Mouse (Mus musculus) liver, embryonic 15.5 days (tissue): ENCODE results near the gene Tmem190. TPM values are rescaled to one million over a fixed set of nuclear protein-coding genes. Genes with fewer than 3 reads are reported as not detected.
"Not testable (repeated sequence)": the region's sequence is repeated elsewhere in the genome, so short reads cannot be mapped to it uniquely, and the experiment has no call there.

ENCODE experiments used
- ATAC-seq: fragments of 200-750 bp; cut with Nextera tagmentation; 2 replicates; pipeline ENCODE4 v1.8.0; 2017; ENCODE audit warnings: moderate number of reproducible peaks, mild to moderate bottlenecking, moderate library complexity; ENCODE audit not compliant: insufficient read depth
- H3K27ac ChIP-seq: fragments of 300-500 bp; sonication (generic); replicated peaks from 2 replicates; pipeline ENCODE4 v1.5.1; 2015; ENCODE audit warnings: mild to moderate bottlenecking, inconsistent platforms
- H3K27me3 ChIP-seq: fragments of 300-500 bp; sonication (generic); 2 replicates; pipeline ENCODE4 v1.6.1; 2015; ENCODE audit warnings: mild to moderate bottlenecking, inconsistent platforms
- H3K36me3 ChIP-seq: fragments of 300-500 bp; sonication (generic); replicated peaks from 2 replicates; pipeline ENCODE4 v1.6.1; 2015; ENCODE audit warnings: moderate library complexity, mild to moderate bottlenecking, inconsistent platforms
- H3K4me1 ChIP-seq: fragments of 300-500 bp; sonication (generic); replicated peaks from 2 replicates; pipeline ENCODE4 v1.6.1; 2015; ENCODE audit warnings: inconsistent platforms
- H3K4me2 ChIP-seq: fragments of 300-500 bp; sonication (generic); 2 replicates; pipeline ENCODE4 v1.6.1; 2015; ENCODE audit warnings: moderate library complexity, mild to moderate bottlenecking, inconsistent platforms
- H3K4me3 ChIP-seq: fragments of 300-500 bp; sonication (generic); replicated peaks from 2 replicates; pipeline ENCODE4 v1.5.1; 2015; ENCODE audit warnings: mild to moderate bottlenecking, inconsistent platforms
- H3K9ac ChIP-seq: fragments of 300-500 bp; sonication (generic); 2 replicates; pipeline ENCODE4 v1.6.1; 2015; ENCODE audit warnings: moderate library complexity, mild to moderate bottlenecking, inconsistent platforms
- H3K9me3 ChIP-seq: fragments of 300-500 bp; sonication (generic); replicated peaks from 2 replicates; pipeline ENCODE4 v1.6.1; 2016; ENCODE audit warnings: inconsistent platforms
- WGBS: fragments of 180-500 bp; shearing (Covaris S2); methylation state at CpG from one replicate; pipeline ENCODE4 v1.1.7; 2015; ENCODE audit warnings: mixed read lengths; ENCODE audit not compliant: insufficient replicate concordance; 5-methylcytosine and 5-hydroxymethylcytosine counted together
- polyA plus RNA-seq: library from polyadenylated mRNA; unstranded; fragments of >200 nt; fragmentation: Nextera tagmentation; extraction: Ambion mirVana; gene quantifications from 2 replicates; pipeline ENCODE4 v1.2.1, GENCODE M21; 2015

Tmem190 gene
- polyA plus RNA-seq, 1 experiment from 2014 or later, result 0.21 TPM

- under 1% methylated on average over 31 of the region's 31 CpGs for WGBS
Observed at GRCm38 (mm10) chr7:4793248-4793647, 10.5 kb downstream of the Tmem190 start.

GRCm38 (mm10) chr7:4793674-4794073 lies 10.9 kb downstream of the Tmem190 start:
- Histone ChIP-seq H3K9me3 (no peaks in the 10 kb centered on the region), H3K4me2 (peak overlapping the region; percentile 79), H3K4me1 (peaks cover 45% of the 10 kb centered on the region), H3K9ac (peak overlapping the region; percentile 95), H3K27ac (peak overlapping the region; percentile 95), H3K36me3 (peaks cover 46% of the 10 kb centered on the region), H3K4me3 (peak overlapping the region; percentile 96), H3K27me3 (no peaks in the 10 kb centered on the region)
- ATAC-seq, result no peak
- WGBS, result 22% methylated on average over 4 of the region's 4 CpGs

More at GRCm38 (mm10) chr7:4793248-4793647, 10.5 kb downstream of the Tmem190 start:
- Histone ChIP-seq H3K4me1 (peaks cover 49% of the 10 kb centered on the region), H3K4me3 (peak overlapping the region; percentile 96), H3K4me2 (peak overlapping the region; percentile 79), H3K9ac (peak overlapping the region; percentile 95), H3K36me3 (peaks cover 46% of the 10 kb centered on the region), H3K27ac (peak overlapping the region; percentile 95)
- H3K9me3 ChIP-seq, H3K27me3 ChIP-seq: not testable (repeated sequence)
- peak; percentile 6 for ATAC-seq

GRCm38 (mm10) chr7:4794631-4795168 lies 12.0 kb downstream of the Tmem190 start:
- Histone ChIP-seq H3K27ac (peak overlapping the region; percentile 95), H3K27me3 (no peaks in the 10 kb centered on the region), H3K9me3 (no peaks in the 10 kb centered on the region), H3K4me3 (peak overlapping the region; percentile 96), H3K4me1 (peaks cover 36% of the 10 kb centered on the region), H3K9ac (peak overlapping the region; percentile 95), H3K36me3 (peaks cover 46% of the 10 kb centered on the region), H3K4me2 (peak overlapping the region; percentile 79)
- ATAC-seq, result no peak
- 46% methylated on average over 3 of the region's 3 CpGs for WGBS

- Histone ChIP-seq H3K9ac (no peak overlapping the region), H3K9me3 (no peaks in the 10 kb centered on the region), H3K27ac (0 out of 2 replicates have a peak overlapping the region, but pooled peaks have one; percentile 45), H3K4me3 (no peak overlapping the region), H3K27me3 (no peaks in the 10 kb centered on the region), H3K36me3 (peaks cover 46% of the 10 kb centered on the region), H3K4me1 (peaks cover 30% of the 10 kb centered on the region), H3K4me2 (no peak overlapping the region)
- 66% methylated on average over 7 of the region's 7 CpGs for WGBS
- ATAC-seq, result no peak
Observed at GRCm38 (mm10) chr7:4795767-4796433, 13.2 kb downstream of the Tmem190 start.

GRCm38 (mm10) chr7:4802247-4802646 lies 19.5 kb downstream of the Tmem190 start:
- Histone ChIP-seq H3K4me1 (peaks cover 12% of the 10 kb centered on the region), H3K36me3 (peaks cover 60% of the 10 kb centered on the region), H3K9ac (no peak overlapping the region), H3K27me3 (no peaks in the 10 kb centered on the region), H3K4me2 (no peak overlapping the region), H3K27ac (no peak overlapping the region), H3K4me3 (no peak overlapping the region), H3K9me3 (no peaks in the 10 kb centered on the region)
- no peak for ATAC-seq

GRCm38 (mm10) chr7:4806716-4807115 lies 24.0 kb downstream of the Tmem190 start:
- Histone ChIP-seq H3K9me3 (no peaks in the 10 kb centered on the region), H3K27me3 (no peaks in the 10 kb centered on the region), H3K36me3 (peaks cover 87% of the 10 kb centered on the region), H3K27ac (peak overlapping the region; percentile 86), H3K4me3 (0 out of 2 replicates have a peak overlapping the region, but pooled peaks have one; percentile 10), H3K4me1 (peaks cover 47% of the 10 kb centered on the region), H3K9ac (0 out of 2 replicates have a peak overlapping the region, but pooled peaks have one; percentile 30), H3K4me2 (peak overlapping the region; percentile 36)
- WGBS, result 43% methylated on average over 7 of the region's 7 CpGs
- peak; percentile 76 for ATAC-seq

GRCm38 (mm10) chr7:4811131-4811530 lies 28.4 kb downstream of the Tmem190 start:
- Histone ChIP-seq H3K27ac (peak overlapping the region; percentile 95), H3K4me1 (peaks cover 51% of the 10 kb centered on the region)

GRCm38 (mm10) chr7:4811842-4812302 lies 29.1 kb downstream of the Tmem190 start:
- peak overlapping the region; percentile 99 for H3K9ac ChIP-seq
- H3K4me2 ChIP-seq, result peak overlapping the region; percentile 88
- WGBS, result under 1% methylated on average over 36 of the region's 36 CpGs
- H3K27me3 ChIP-seq, result no peaks in the 10 kb centered on the region
- peaks cover 45% of the 10 kb centered on the region for H3K4me1 ChIP-seq
- peak; percentile 8 for ATAC-seq
- peaks cover 43% of the 10 kb centered on the region for H3K36me3 ChIP-seq
- H3K27ac ChIP-seq, result peak overlapping the region; percentile 95
- no peaks in the 10 kb centered on the region for H3K9me3 ChIP-seq
- peak overlapping the region; percentile 98 for H3K4me3 ChIP-seq

More at GRCm38 (mm10) chr7:4811131-4811530, 28.4 kb downstream of the Tmem190 start:
- H3K9me3 ChIP-seq, H3K27me3 ChIP-seq, ATAC-seq: not testable (repeated sequence)
- H3K9ac ChIP-seq, result peak overlapping the region; percentile 99
- peaks cover 50% of the 10 kb centered on the region for H3K36me3 ChIP-seq
- peak overlapping the region; percentile 98 for H3K4me3 ChIP-seq
- H3K4me2 ChIP-seq, result peak overlapping the region; percentile 88
- whole genome bisulfite sequencing, result 13% methylated on average over 10 of the region's 10 CpGs

- peak; percentile 97 for ATAC-seq
- H3K9ac ChIP-seq, result peak within 1 kb of the TSS; percentile 99
- H3K9me3 ChIP-seq, result no peaks in the 10 kb centered on the region
- peak within 1 kb of the TSS; percentile 88 for H3K4me2 ChIP-seq
- no peaks in the 10 kb centered on the region for H3K27me3 ChIP-seq
- peak within 1 kb of the TSS; percentile 98 for H3K4me3 ChIP-seq
- WGBS, result under 1% methylated on average over 62 of the region's 62 CpGs
- H3K36me3 ChIP-seq, result peaks cover 36% of the 10 kb centered on the region
- H3K4me1 ChIP-seq, result peaks cover 39% of the 10 kb centered on the region
- H3K27ac ChIP-seq, result peak within 1 kb of the TSS; percentile 95
Observed at GRCm38 (mm10) chr7:4812303-4813104, 29.8 kb downstream of the Tmem190 start, which contains the start of gene Ube2s. Gene Ube2s (minus strand): TSS chr7:4812590.

- Histone ChIP-seq H3K27ac (peak overlapping the region; percentile 95), H3K9me3 (no peaks in the 10 kb centered on the region), H3K4me1 (peaks cover 35% of the 10 kb centered on the region), H3K9ac (peak overlapping the region; percentile 66), H3K4me3 (peak overlapping the region; percentile 98), H3K36me3 (peaks cover 31% of the 10 kb centered on the region), H3K27me3 (no peaks in the 10 kb centered on the region), H3K4me2 (peak overlapping the region; percentile 88)
- no peak for ATAC-seq
- WGBS, result 14% methylated on average over 8 of the region's 8 CpGs
Observed at GRCm38 (mm10) chr7:4813105-4813791, 30.5 kb downstream of the Tmem190 start.
